Mouse (Mus musculus) brain, embryonic 14.5 days (tissue): ENCODE measurements around the gene Sgpl1. TPM values are rescaled to one million over a fixed set of nuclear protein-coding genes. Genes with fewer than 3 reads are reported as not detected.

Experiments used
- DNase-seq: peaks from one replicate; pipeline ENCODE4 v3.0.0-alpha.2; 2011; ENCODE audit warnings: low read depth
- CTCF ChIP-seq: fragments of 200-500 bp; IDR thresholded peaks from 2 replicates; pipeline ENCODE4 v1.5.1; 2012; ENCODE audit warnings: inconsistent platforms, mild to moderate bottlenecking, moderate library complexity, borderline replicate concordance; ENCODE audit not compliant: insufficient read depth, insufficient read length; ENCODE audit errors: extremely low read depth
- POLR2A ChIP-seq: fragments of 200-500 bp; IDR thresholded peaks from 2 replicates; pipeline ENCODE4 v1.6.1; 2012; ENCODE audit warnings: mild to moderate bottlenecking, inconsistent platforms, borderline replicate concordance; ENCODE audit not compliant: poor library complexity, insufficient read depth, insufficient read length, severe bottlenecking; ENCODE audit errors: extremely low read depth
- polyA plus RNA-seq: library from polyadenylated mRNA; depleted of rRNA; stranded (reverse); fragments of >200 nt; gene quantifications from 2 replicates; pipeline ENCODE4 v1.2.3, GENCODE M21; 2012

The Sgpl1 gene
- polyA plus RNA-seq, 1 experiment = 70.4 TPM

- TF ChIP-seq CTCF (no peak), POLR2A (no peak)
- no peak for DNase-seq
Observed at GRCm38 (mm10) chr10:61172496-61172895, 25.0 kb upstream of the Sgpl1 start.

GRCm38 (mm10) chr10:61171654-61172053, 24.2 kb upstream of the Sgpl1 start, which contains the start of gene Tbata:
Gene Tbata, plus strand, starts transcription at chr10:61171954.
- no peak for TF ChIP-seq POLR2A
- no peak for TF ChIP-seq CTCF
- no peak for DNase-seq

GRCm38 (mm10) chr10:61168393-61168792, 20.9 kb upstream of the Sgpl1 start:
- DNase-seq = no peak
- TF ChIP-seq CTCF = no peak
- TF ChIP-seq POLR2A = no peak

- no peak for DNase-seq
- TF ChIP-seq POLR2A (no peak), CTCF (no peak)
Observed at GRCm38 (mm10) chr10:61167333-61168096, 20.0 kb upstream of the Sgpl1 start.

- TF ChIP-seq CTCF (no peak), POLR2A (no peak)
- DNase-seq = no peak
Observed at GRCm38 (mm10) chr10:61162366-61162765, 14.9 kb upstream of the Sgpl1 start.

- no peak for DNase-seq
- TF ChIP-seq POLR2A (no peak), CTCF (no peak)
Observed at GRCm38 (mm10) chr10:61160671-61161070, 13.2 kb upstream of the Sgpl1 start.

- no peak for DNase-seq
- no peak for TF ChIP-seq POLR2A
- no peak for TF ChIP-seq CTCF
Observed at GRCm38 (mm10) chr10:61160089-61160488, 12.6 kb upstream of the Sgpl1 start.

- TF ChIP-seq POLR2A (no peak), CTCF (no peak)
- no peak for DNase-seq
Observed at GRCm38 (mm10) chr10:61158594-61158993, 11.1 kb upstream of the Sgpl1 start.

- no peak for DNase-seq
- no peak for TF ChIP-seq CTCF
- TF ChIP-seq POLR2A = no peak
Observed at GRCm38 (mm10) chr10:61156453-61156852, 8.9 kb upstream of the Sgpl1 start.

- no peak for DNase-seq
- TF ChIP-seq CTCF = no peak
- no peak for TF ChIP-seq POLR2A
Observed at GRCm38 (mm10) chr10:61155611-61156010, 8.1 kb upstream of the Sgpl1 start.

- DNase-seq = no peak
- TF ChIP-seq POLR2A (no peak), CTCF (no peak)
Observed at GRCm38 (mm10) chr10:61152131-61152530, 4.6 kb upstream of the Sgpl1 start.

- DNase-seq = peak; percentile 29
- TF ChIP-seq POLR2A = no peak
- no peak for TF ChIP-seq CTCF
Observed at GRCm38 (mm10) chr10:61150616-61151015, 3.1 kb upstream of the Sgpl1 start.

GRCm38 (mm10) chr10:61149476-61149875, 2.0 kb upstream of the Sgpl1 start:
- TF ChIP-seq POLR2A (no peak), CTCF (no peak)

GRCm38 (mm10) chr10:61146807-61147156, 721 bp downstream of the Sgpl1 start:
- DNase-seq = no peak
- TF ChIP-seq POLR2A (no peak), CTCF (no peak)

More at GRCm38 (mm10) chr10:61149476-61149875, 2.0 kb upstream of the Sgpl1 start:
- no peak for DNase-seq
